Mouse (Mus musculus) ES-E14 (cell line): Measurements from ENCODE around the gene Pgap2. TPM values are rescaled to one million over a fixed set of nuclear protein-coding genes. Genes with fewer than 3 reads are reported as not detected.

Experiments
- DNase-seq: peaks from one replicate; pipeline ENCODE4 v3.0.0-alpha.2; 2013; ENCODE audit warnings: low read depth, low spot score
- H3K27ac ChIP-seq: 2 replicates; pipeline ENCODE4 v1.5.1; 2012; ENCODE audit warnings: low read depth, mild to moderate bottlenecking, low read length, moderate library complexity, mixed read lengths; ENCODE audit not compliant: poor library complexity, insufficient read depth, severe bottlenecking
- H3K36me3 ChIP-seq: 2 replicates; pipeline ENCODE4 v1.6.1; 2012; ENCODE audit warnings: mild to moderate bottlenecking, low read length, moderate library complexity, mixed read lengths; ENCODE audit not compliant: control insufficient read depth, poor library complexity, insufficient read depth, severe bottlenecking
- H3K4me1 ChIP-seq, 2 experiments: fragments of 150-350 bp in 1 of 2; sonication (generic) in 1 of 2; 2 replicates each; pipeline ENCODE4 v1.6.1; 2012; ENCODE audit warnings: low read length in 2 of 2, mild to moderate bottlenecking in 1 of 2, mixed read lengths in 1 of 2; ENCODE audit not compliant: control insufficient read depth in 2 of 2, insufficient read depth in 2 of 2, poor library complexity in 1 of 2
- H3K4me3 ChIP-seq, 2 experiments: fragments of 150-350 bp in 1 of 2; sonication (generic) in 1 of 2; 2 replicates each; pipeline ENCODE4 v1.5.1; 2012; ENCODE audit warnings: low read length in 2 of 2, low read depth in 1 of 2, mild to moderate bottlenecking in 1 of 2, mixed read lengths in 1 of 2; ENCODE audit not compliant: insufficient read depth in 1 of 2, poor library complexity in 1 of 2, severe bottlenecking in 1 of 2
- H3K9ac ChIP-seq: 2 replicates; pipeline ENCODE4 v1.6.1; 2012; ENCODE audit warnings: low read depth, mild to moderate bottlenecking, low read length, mixed read lengths; ENCODE audit not compliant: poor library complexity, insufficient read depth, severe bottlenecking
- H3K9me3 ChIP-seq: fragments of 150-350 bp; sonication (generic); 2 replicates; pipeline ENCODE4 v1.6.1; 2012; ENCODE audit warnings: low read depth, mild to moderate bottlenecking, low read length; ENCODE audit not compliant: control insufficient read depth, insufficient read depth
- CHD2 ChIP-seq: IDR thresholded peaks from 2 replicates; pipeline ENCODE4 v1.6.1; 2014; ENCODE audit warnings: mild to moderate bottlenecking, low read depth, low read length, inconsistent platforms
- HCFC1 ChIP-seq: IDR thresholded peaks from 2 replicates; pipeline ENCODE4 v1.6.1; 2012; ENCODE audit warnings: low read length, inconsistent platforms, borderline replicate concordance; ENCODE audit not compliant: insufficient read depth
- MAFK ChIP-seq: IDR thresholded peaks from 2 replicates; pipeline ENCODE4 v1.6.1; 2014; ENCODE audit warnings: mild to moderate bottlenecking, low read depth, low read length, inconsistent platforms; ENCODE audit not compliant: insufficient read depth
- ZC3H11A ChIP-seq: IDR thresholded peaks from 2 replicates; pipeline ENCODE4 v1.6.1; 2012; ENCODE audit warnings: low read depth, mild to moderate bottlenecking, inconsistent platforms, low read length, borderline replicate concordance
- ZNF384 ChIP-seq: IDR thresholded peaks from 2 replicates; pipeline ENCODE4 v1.6.1; 2012; ENCODE audit warnings: low read depth, low read length, inconsistent platforms
- in situ Hi-C, 2 experiments: fragments of 600-800 bp; cut with MboI; formaldehyde crosslinking; loops; one replicate each; pipeline ENCODE4 v1.15.1; 2025; ENCODE audit warnings: low sequenced_read_pairs in 2 of 2, inconsistent platforms in 1 of 2; ENCODE audit not compliant: unreplicated experiment in 2 of 2
- total RNA-seq: library from RNA; depleted of rRNA; stranded (reverse); fragments of 300-350 nt; gene quantifications from 2 replicates; pipeline ENCODE4 v1.2.3, GENCODE M21; 2012

The Pgap2 gene
- total RNA-seq, 1 experiment, result 24.0 TPM

GRCm38 (mm10) chr7:102246265-102246664, 36.3 kb downstream of the Pgap2 start:
- Histone ChIP-seq H3K9ac (no peak overlapping the region), H3K36me3 (no peaks in the 10 kb centered on the region), H3K4me1 (peaks cover 0 to 18% of the 10 kb centered on the region in 2 experiments; a peak in 2 of 4 replicates), H3K9me3 (no peaks in the 10 kb centered on the region), H3K4me3 (no peak overlapping the region), H3K27ac (no peak overlapping the region)
- DNase-seq, result no peak
- TF ChIP-seq CHD2 (no peak), ZC3H11A (no peak)
- in situ Hi-C loops, result no loop called here

- Histone ChIP-seq H3K4me3 (no peak overlapping the region), H3K36me3 (no peaks in the 10 kb centered on the region), H3K27ac (no peak overlapping the region), H3K9ac (no peak overlapping the region), H3K4me1 (peaks cover 0 to 18% of the 10 kb centered on the region in 2 experiments; a peak in 2 of 4 replicates), H3K9me3 (no peaks in the 10 kb centered on the region)
- no peak for TF ChIP-seq HCFC1
- no peak for TF ChIP-seq CHD2
- TF ChIP-seq ZC3H11A, result no peak
- no peak for TF ChIP-seq ZNF384
- no peak for TF ChIP-seq MAFK
- DNase-seq, result no peak
- in situ Hi-C loops, result no loop called here
Measured at GRCm38 (mm10) chr7:102246956-102247797, 37.2 kb downstream of the Pgap2 start.

- no peaks in the 10 kb centered on the region for H3K9me3 ChIP-seq
- H3K4me3 ChIP-seq, result peak overlapping the region; percentile 67 to 92
- H3K9ac ChIP-seq, result peak overlapping the region; percentile 43
- in situ Hi-C loops, result no loop called here
- H3K36me3 ChIP-seq, result no peaks in the 10 kb centered on the region
- H3K27ac ChIP-seq, result no peak overlapping the region
- H3K4me1 ChIP-seq, result peaks cover 0 to 18% of the 10 kb centered on the region in 2 experiments; a peak in 2 of 4 replicates
- TF ChIP-seq ZC3H11A (no peak), HCFC1 (no peak), ZNF384 (no peak), MAFK (no peak), CHD2 (no peak)
- DNase-seq, result no peak
Measured at GRCm38 (mm10) chr7:102248691-102249404, 38.8 kb downstream of the Pgap2 start.

- in situ Hi-C loops, result no loop called here
- DNase-seq, result peak; percentile 26
- peak overlapping the region; percentile 67 to 92 for H3K4me3 ChIP-seq
- no peaks in the 10 kb centered on the region for H3K36me3 ChIP-seq
- peak overlapping the region; percentile 74 for H3K9ac ChIP-seq
- H3K4me1 ChIP-seq, result peaks cover 0 to 18% of the 10 kb centered on the region in 2 experiments; a peak in 2 of 4 replicates
- H3K27ac ChIP-seq, result no peak overlapping the region
- no peak for TF ChIP-seq ZNF384
- no peak for TF ChIP-seq ZC3H11A
- no peak for TF ChIP-seq CHD2
- no peak for TF ChIP-seq MAFK
- TF ChIP-seq HCFC1, result no peak
- no peaks in the 10 kb centered on the region for H3K9me3 ChIP-seq
Measured at GRCm38 (mm10) chr7:102249531-102249895, 39.5 kb downstream of the Pgap2 start.
